20 mouse cellular contexts compared by ENCODE assay signal in genomic region chr11:76639269-76639985, GRCm38 (mm10). TPM values are rescaled to one million over a fixed set of nuclear protein-coding genes. Genes with fewer than 3 reads are reported as not detected.
DNase-seq lines count a peak whose midpoint lies in the region; ATAC-seq lines count a peak whose summit lies in the region.
"Had no signal": no experiment of that assay in that cellular context is flagged by ENCODE, and none has a peak within 500 bp of the region (broad histone marks: within the 10 kb centered on the region; RNA-seq: fewer than 3 reads in every experiment).

No protein-coding gene starts in this region.

- no peak for ATAC-seq in hindbrain, embryonic 13.5 days (ENCODE audit: low FRiP score)
- no peak for ATAC-seq in hindbrain, embryonic 14.5 days (ENCODE audit: low FRiP score)
- no peak for ATAC-seq in frontal cortex, adult (ENCODE audit: low TSS enrichment)
- ATAC-seq: intestine, postnatal 0 days; midbrain, embryonic 13.5 days had no signal

- H3K4me2 ChIP-seq in hindbrain, embryonic 13.5 days: no peak overlapping the region
- no peak overlapping the region for H3K4me2 ChIP-seq in hindbrain, embryonic 14.5 days (replicated peaks)
- H3K4me2 ChIP-seq: embryonic facial prominence, embryonic 12.5 days; liver, embryonic 11.5 days; midbrain, embryonic 13.5 days; neural tube, embryonic 12.5 days; stomach, embryonic 15.5 days had no signal

- 0 out of 2 replicates have a peak overlapping the region, but pooled peaks have one; percentile 41 for H3K27ac ChIP-seq in hindbrain, embryonic 13.5 days
- no peak overlapping the region for H3K27ac ChIP-seq in hindbrain, embryonic 14.5 days
- H3K27ac ChIP-seq: embryonic facial prominence, embryonic 12.5 days; left cerebral cortex, adult 2 months; midbrain, embryonic 13.5 days; neural tube, embryonic 12.5 days; stomach, embryonic 15.5 days had no signal

- no peak for DNase-seq in hindbrain, embryonic 14.5 days (ENCODE audit: low spot score)
- DNase-seq in right cerebral cortex, postnatal 10 days (ENCODE audit: low spot score in 2 of 2): peak; percentile 34 to 70
- DNase-seq in right cerebral cortex, adult 18-20 months: no peak
- DNase-seq in cerebellum, adult 9-10 months: peak; percentile 74
- no peak for DNase-seq in kidney, adult 9 months
- DNase-seq: heart, adult 11 months; kidney, postnatal 36 days; lung, postnatal 10 days; thymus, postnatal 25 days had no signal

- no peak overlapping the region for H3K4me3 ChIP-seq in hindbrain, embryonic 13.5 days
- H3K4me3 ChIP-seq in hindbrain, embryonic 14.5 days (replicated peaks; ENCODE audit: low read length): no peak overlapping the region
- H3K4me3 ChIP-seq: embryonic facial prominence, embryonic 12.5 days; left cerebral cortex, adult 2 months; midbrain, embryonic 13.5 days; neural tube, embryonic 12.5 days; stomach, embryonic 15.5 days had no signal

- no peaks in the 10 kb centered on the region for H3K9me3 ChIP-seq in hindbrain, embryonic 13.5 days
- H3K9me3 ChIP-seq in hindbrain, embryonic 14.5 days (ENCODE audit: control insufficient read depth, low read length): no peaks in the 10 kb centered on the region
- H3K9me3 ChIP-seq: embryonic facial prominence, embryonic 12.5 days; midbrain, embryonic 13.5 days; neural tube, embryonic 12.5 days; stomach, embryonic 15.5 days had no signal

- 64% methylated on average over 17 of the region's 17 CpGs for WGBS in hindbrain, embryonic 13.5 days
- WGBS in hindbrain, embryonic 14.5 days: 56% methylated on average over 17 of the region's 17 CpGs

- H3K36me3 ChIP-seq in hindbrain, embryonic 13.5 days: no peaks in the 10 kb centered on the region
- no peaks in the 10 kb centered on the region for H3K36me3 ChIP-seq in hindbrain, embryonic 14.5 days (replicated peaks; ENCODE audit: control insufficient read depth, insufficient read depth)
- H3K36me3 ChIP-seq: embryonic facial prominence, embryonic 12.5 days; midbrain, embryonic 13.5 days; neural tube, embryonic 12.5 days; stomach, embryonic 15.5 days had no signal

- no peak overlapping the region for H3K9ac ChIP-seq in hindbrain, embryonic 13.5 days
- no peak overlapping the region for H3K9ac ChIP-seq in hindbrain, embryonic 14.5 days
- H3K9ac ChIP-seq: embryonic facial prominence, embryonic 12.5 days; midbrain, embryonic 13.5 days; neural tube, embryonic 12.5 days; stomach, embryonic 15.5 days had no signal

- no peaks in the 10 kb centered on the region for H3K27me3 ChIP-seq in hindbrain, embryonic 13.5 days
- no peaks in the 10 kb centered on the region for H3K27me3 ChIP-seq in hindbrain, embryonic 14.5 days (ENCODE audit: control insufficient read depth, insufficient read depth, low read length)
- H3K27me3 ChIP-seq: embryonic facial prominence, embryonic 12.5 days; midbrain, embryonic 13.5 days; neural tube, embryonic 12.5 days; stomach, embryonic 15.5 days had no signal

- H3K4me1 ChIP-seq in hindbrain, embryonic 13.5 days (replicated peaks): peaks cover 15% of the 10 kb centered on the region
- H3K4me1 ChIP-seq in hindbrain, embryonic 14.5 days (replicated peaks; ENCODE audit: control insufficient read depth, insufficient read depth, low read length): peaks cover 10% of the 10 kb centered on the region; the same call in 1 of the 2 replicates
- H3K4me1 ChIP-seq: stomach, embryonic 15.5 days had no signal

RNA-seq across cellular contexts. Expression of gene Abr, which starts 17.3 kb away (rescaled TPM):
- polyA plus RNA-seq in hindbrain, embryonic 13.5 days (2015; fragmentation: Nextera tagmentation; extraction: Ambion mirVana): 98.2 and 98.3 TPM in 2 replicates
- 115 and 123 TPM in 2 replicates for polyA plus RNA-seq in hindbrain, embryonic 14.5 days (2014; fragmentation: Nextera tagmentation; extraction: Ambion mirVana)

RNA-seq across cellular contexts. Expression of gene Bhlha9, which starts 32.8 kb away (rescaled TPM):
- 0.32 and 0.60 TPM in 2 replicates for polyA plus RNA-seq in hindbrain, embryonic 13.5 days (2015; fragmentation: Nextera tagmentation; extraction: Ambion mirVana)
- polyA plus RNA-seq in hindbrain, embryonic 14.5 days (2014; fragmentation: Nextera tagmentation; extraction: Ambion mirVana): 0.91 and 1.1 TPM in 2 replicates
- polyA plus RNA-seq: heart, postnatal 0 days; intestine, postnatal 0 days; small intestine, adult 2 months had no signal

RNA-seq across cellular contexts. Expression of gene Trarg1, which starts 40.2 kb away (rescaled TPM):
- 0.32 and 0.47 TPM in 2 replicates for polyA plus RNA-seq in hindbrain, embryonic 13.5 days (2015; fragmentation: Nextera tagmentation; extraction: Ambion mirVana)
- polyA plus RNA-seq in hindbrain, embryonic 14.5 days (2014; fragmentation: Nextera tagmentation; extraction: Ambion mirVana): 0.35 and 0.73 TPM in 2 replicates

Comparison
In these comparisons a context has a peak if more than half of its experiments do, and no peak if none do; other contexts are left out.
1. DNase-seq: peak in right cerebral cortex, postnatal 10 days (2 of 2) and cerebellum, adult 9-10 months (single experiment); none in hindbrain, embryonic 14.5 days (single experiment), right cerebral cortex, adult 18-20 months (single experiment) and kidney, adult 9 months (single experiment).